Mouse (Mus musculus): ENCODE measurements around the gene Trub2. TPM values are rescaled to one million over a fixed set of nuclear protein-coding genes. Genes with fewer than 3 reads are reported as not detected.

The Trub2 gene
- total RNA-seq, 2 experiments from 2014 or later = 49.0 to 56.9 TPM

DNA sequence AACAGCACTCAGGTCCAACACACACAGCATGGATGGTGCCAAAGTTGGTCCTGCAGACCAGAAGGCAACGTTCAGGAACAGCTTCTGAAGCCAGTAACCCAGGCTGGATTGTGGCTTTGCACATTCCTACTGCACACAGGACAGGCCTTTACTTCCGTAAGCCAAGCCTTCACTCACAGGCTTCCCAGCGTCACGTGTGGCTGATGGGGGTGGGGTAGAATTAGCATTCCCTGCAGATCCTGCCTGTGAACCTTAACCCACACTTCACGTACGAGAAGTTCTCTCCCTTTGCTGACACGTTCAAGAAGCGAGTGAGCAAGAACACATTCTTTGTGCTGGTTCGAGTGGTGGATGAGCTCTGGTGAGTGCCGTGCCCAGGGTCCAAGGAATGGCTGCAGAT, 55.7 kb downstream of the Trub2 start:
- DNase-seq (ENCODE audit: low spot score in 2 of 2) = no peak

GRCm38 (mm10) chr2:29731545-29731944, 56.8 kb downstream of the Trub2 start:
- no peak for DNase-seq (ENCODE audit: low spot score in 2 of 2)

- DNase-seq (ENCODE audit: low spot score in 2 of 2) = no peak
Observed at GRCm38 (mm10) chr2:29729500-29729899, 58.8 kb downstream of the Trub2 start.

GRCm38 (mm10) chr2:29724664-29725365, 63.5 kb downstream of the Trub2 start:
- DNase-seq (ENCODE audit: low spot score in 2 of 2) = no peak

- no peak for DNase-seq (ENCODE audit: low spot score in 2 of 2)
Observed at GRCm38 (mm10) chr2:29723132-29723531, 65.2 kb downstream of the Trub2 start.

GRCm38 (mm10) chr2:29718581-29718980, 69.7 kb downstream of the Trub2 start:
- no peak for DNase-seq (ENCODE audit: low spot score in 2 of 2)

DNA sequence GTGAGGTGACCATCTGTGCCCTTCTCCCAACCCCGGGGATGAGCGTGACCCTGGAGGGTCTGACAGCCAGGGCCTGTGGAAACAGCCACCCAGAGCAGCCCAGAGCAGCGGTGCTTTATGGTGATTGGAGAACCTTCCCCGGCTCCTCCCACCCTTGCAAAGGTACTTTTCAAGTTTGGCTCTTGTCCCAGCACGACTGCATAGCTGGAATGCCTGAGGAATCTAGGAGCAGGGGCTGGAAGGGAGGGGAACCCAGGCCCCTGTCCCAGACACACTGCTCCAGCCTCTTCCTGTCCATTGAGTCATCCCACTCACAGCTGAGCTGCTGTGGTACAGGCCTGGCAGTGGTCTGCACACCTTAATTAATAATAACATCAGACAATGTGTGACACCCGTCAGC, 71.6 kb downstream of the Trub2 start:
- DNase-seq (ENCODE audit: low spot score in 2 of 2) = no peak

DNA sequence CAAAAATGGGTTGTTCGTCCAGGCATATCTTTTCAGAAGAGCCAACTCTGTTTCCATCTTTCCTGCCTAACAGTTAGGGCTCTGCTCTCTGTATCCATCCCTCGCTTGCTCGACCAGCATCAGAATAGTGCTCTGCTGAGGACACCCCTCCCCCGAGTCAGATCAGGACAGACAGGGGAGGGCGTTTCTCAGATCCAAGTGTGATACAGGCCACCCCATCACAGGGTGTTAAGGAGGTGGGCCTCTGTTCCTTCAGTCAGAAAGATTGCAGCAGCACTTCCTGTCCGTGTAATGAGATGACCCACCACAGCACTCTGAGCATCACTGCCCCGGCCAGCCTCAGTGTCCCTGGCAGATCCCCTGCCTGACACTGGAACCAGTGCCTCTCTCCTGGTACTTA, 72.2 kb downstream of the Trub2 start:
- DNase-seq (ENCODE audit: low spot score in 2 of 2) = no peak

- no peak for DNase-seq (ENCODE audit: low spot score in 2 of 2)
Observed at GRCm38 (mm10) chr2:29714127-29714526, 74.2 kb downstream of the Trub2 start.

GRCm38 (mm10) chr2:29713501-29713900, 74.8 kb downstream of the Trub2 start:
- no peak for DNase-seq (ENCODE audit: low spot score in 2 of 2)

DNA sequence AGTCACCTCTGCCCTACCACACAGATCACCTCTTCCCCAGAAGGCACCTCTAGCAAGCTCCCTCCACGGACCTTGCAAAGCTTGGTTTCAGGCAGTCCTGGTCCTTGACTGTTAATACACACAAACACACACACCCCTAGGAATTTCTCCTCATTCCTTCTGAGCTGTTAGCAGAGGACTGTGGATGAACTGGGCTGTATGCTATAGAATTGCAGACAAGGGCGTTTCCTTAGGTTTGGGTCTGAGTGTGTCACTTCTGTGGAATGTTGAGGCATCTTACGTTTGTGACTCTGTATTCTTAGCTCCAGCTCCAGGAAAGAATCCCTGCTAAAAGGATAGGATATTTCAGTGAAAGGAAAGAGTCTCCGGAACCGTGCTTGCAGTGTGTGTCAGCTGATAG, 76.4 kb downstream of the Trub2 start:
- no peak for DNase-seq (ENCODE audit: low spot score in 2 of 2)

Other genes starting within 250 kb of the Trub2 start
- 100 to 1,000 TPM; 118 to 128 TPM for gene Rapgef1, start 168.8 kb downstream of the Trub2 start, total RNA-seq (2021)
- 1 to 10 TPM in 1 of 2 experiments, under 1 TPM in 1; 0.60 to 1.4 TPM for gene Gm13420, start 36.8 kb downstream of the Trub2 start, total RNA-seq (2021)
- not detected for gene Gm13547, start 29.2 kb downstream of the Trub2 start, total RNA-seq (2021)
- 10 to 100 TPM; 27.2 to 30.7 TPM for gene Coq4, start 1.0 kb downstream of the Trub2 start, total RNA-seq (2021)
- gene Slc27a4, start 14.1 kb upstream of the Trub2 start, total RNA-seq (2021) = 10 to 100 TPM; 88.9 to 89.8 TPM
- 10 to 100 TPM; 52.4 to 63.0 TPM for gene Urm1, start 31.6 kb upstream of the Trub2 start, total RNA-seq (2021)
- gene Cercam, start 80.7 kb upstream of the Trub2 start, total RNA-seq (2021) = 10 to 100 TPM in 1 of 2 experiments, 1 to 10 TPM in 1; 8.0 to 12.2 TPM
- 100 to 1,000 TPM in 1 of 2 experiments, 10 to 100 TPM in 1; 91.4 to 107 TPM for gene Odf2, start 100.7 kb upstream of the Trub2 start, total RNA-seq (2021)
- gene Gle1, start 146.9 kb upstream of the Trub2 start, total RNA-seq (2021) = 10 to 100 TPM; 44.8 to 47.3 TPM
- gene Sptan1, start 177.1 kb upstream of the Trub2 start, total RNA-seq (2021) = 1,000 to 10,000 TPM in 1 of 2 experiments, 100 to 1,000 TPM in 1; 959 to 1,004 TPM

All from layer of hippocampus, postnatal 14 days (tissue).